Mouse (Mus musculus): Measurements from ENCODE around the gene Mreg. TPM values are rescaled to one million over a fixed set of nuclear protein-coding genes. Genes with fewer than 3 reads are reported as not detected.
A peak's percentile ranks its signal among the peaks of the same experiment; 100 is the strongest.
"Not testable (repeated sequence)": the region's sequence is repeated elsewhere in the genome, so short reads cannot be mapped to it uniquely, and the experiment has no call there.

Gene Mreg
- total RNA-seq, 2 experiments from 2014 or later = 37.7 to 60.5 TPM

GRCm38 (mm10) chr1:72242581-72243143 is 30.6 kb upstream of the Mreg start:
- no peak overlapping the region for H3K27ac ChIP-seq
- peak; percentile 6 for DNase-seq
- TF ChIP-seq CTCF (IDR thresholded peaks at IDR 0.05) = no peak
- intact Hi-C loops (cut with DNase I) = no loop called here
- no peak overlapping the region for H3K4me3 ChIP-seq

DNA sequence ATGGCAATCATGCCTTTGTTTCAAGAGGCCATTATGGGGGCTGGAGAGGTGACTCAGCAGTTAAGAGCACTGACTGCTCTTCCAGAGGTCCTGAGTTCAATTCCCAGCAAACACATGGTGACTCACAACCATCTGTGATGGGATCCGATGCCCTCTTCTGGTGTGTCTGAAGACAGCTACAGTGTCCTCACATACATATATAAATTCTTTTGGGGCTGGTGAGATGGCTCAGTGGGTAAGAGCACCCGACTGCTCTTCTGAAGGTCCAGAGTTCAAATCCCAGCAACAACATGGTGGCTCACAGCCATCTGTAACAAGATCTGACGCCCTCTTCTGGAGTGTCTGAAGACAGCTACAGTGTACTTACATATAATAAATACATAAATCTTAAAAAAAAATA is 27.0 kb upstream of the Mreg start:
- intact Hi-C loops (cut with DNase I); H3K27ac ChIP-seq; H3K4me3 ChIP-seq: not testable (repeated sequence)
- peak; percentile 2 for DNase-seq

DNA sequence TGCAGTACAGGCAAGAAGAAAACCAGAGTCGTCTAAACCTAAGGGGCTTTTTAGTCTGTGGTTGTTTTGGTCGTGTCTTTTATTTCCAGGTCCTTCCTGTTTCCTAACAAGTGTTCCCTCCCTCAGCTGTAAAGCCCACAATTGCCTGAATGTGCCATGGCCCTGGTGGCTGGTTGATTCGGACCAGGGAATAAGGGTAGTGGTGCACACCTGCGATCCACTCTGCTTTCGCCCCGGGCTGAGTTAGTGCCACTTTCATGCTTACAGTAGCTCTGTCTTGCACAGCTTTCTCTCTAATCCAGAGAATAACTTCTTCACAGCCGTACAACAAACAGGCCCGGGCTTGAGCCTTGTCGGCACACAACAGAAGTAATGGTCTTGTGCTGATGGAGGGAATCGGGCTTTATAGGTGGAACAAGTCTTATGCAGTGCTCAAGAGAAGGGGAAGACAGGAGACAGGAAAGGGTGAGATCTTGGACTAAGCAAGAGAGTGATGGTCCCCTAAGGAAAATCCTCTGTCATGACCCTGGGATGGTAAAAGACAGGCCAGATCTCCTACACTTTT is 26.0 kb upstream of the Mreg start:
- DNase-seq = peak; percentile 6
- H3K4me3 ChIP-seq = no peak overlapping the region
- intact Hi-C loops (cut with DNase I) = no loop called here
- H3K27ac ChIP-seq = peak overlapping the region; percentile 46; the same call in 1 of the 2 replicates
- no peak for TF ChIP-seq CTCF (IDR thresholded peaks at IDR 0.05)

DNA sequence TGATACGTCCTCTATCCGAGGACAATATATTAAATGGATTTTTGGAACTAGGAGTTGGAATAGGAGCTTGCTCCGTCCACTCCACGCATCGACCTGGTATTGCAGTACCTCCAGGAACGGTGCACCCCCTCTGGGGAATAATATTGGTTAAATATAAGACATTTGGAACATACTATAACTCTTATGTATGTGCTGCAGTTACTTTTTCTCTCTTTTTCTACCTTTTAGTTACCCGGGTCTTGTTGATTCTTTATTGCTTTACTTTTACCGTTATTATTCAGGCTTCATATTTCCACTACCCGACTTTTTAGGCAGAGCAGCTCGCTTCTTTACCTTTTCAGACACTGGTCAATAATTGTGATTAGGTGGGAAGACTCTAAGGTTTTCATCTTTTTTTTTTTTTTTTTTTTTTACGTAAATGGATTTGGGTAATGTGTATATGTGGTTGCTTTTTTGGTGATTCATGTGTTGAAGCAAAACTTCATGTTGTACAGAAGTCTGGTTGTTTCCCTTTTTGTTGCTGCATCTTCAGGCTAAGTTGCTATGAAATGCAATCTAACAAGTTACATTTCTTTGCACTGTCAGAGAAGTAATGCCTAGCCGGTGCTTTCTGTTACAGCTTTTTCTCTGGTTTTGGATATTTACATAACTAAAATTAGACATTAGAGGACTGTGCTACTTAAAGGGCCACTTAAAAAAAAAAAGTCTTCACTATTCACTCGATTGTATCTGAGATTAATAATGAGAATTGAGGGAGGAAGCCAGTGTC is 25.1 kb upstream of the Mreg start:
- DNase-seq = peak; percentile 21
- no peak for TF ChIP-seq CTCF (IDR thresholded peaks at IDR 0.05)
- intact Hi-C loops (cut with DNase I) = no loop called here
- peak overlapping the region; percentile 51; the same call in 1 of the 2 replicates for H3K27ac ChIP-seq
- H3K4me3 ChIP-seq = peak overlapping the region; percentile 56

DNA sequence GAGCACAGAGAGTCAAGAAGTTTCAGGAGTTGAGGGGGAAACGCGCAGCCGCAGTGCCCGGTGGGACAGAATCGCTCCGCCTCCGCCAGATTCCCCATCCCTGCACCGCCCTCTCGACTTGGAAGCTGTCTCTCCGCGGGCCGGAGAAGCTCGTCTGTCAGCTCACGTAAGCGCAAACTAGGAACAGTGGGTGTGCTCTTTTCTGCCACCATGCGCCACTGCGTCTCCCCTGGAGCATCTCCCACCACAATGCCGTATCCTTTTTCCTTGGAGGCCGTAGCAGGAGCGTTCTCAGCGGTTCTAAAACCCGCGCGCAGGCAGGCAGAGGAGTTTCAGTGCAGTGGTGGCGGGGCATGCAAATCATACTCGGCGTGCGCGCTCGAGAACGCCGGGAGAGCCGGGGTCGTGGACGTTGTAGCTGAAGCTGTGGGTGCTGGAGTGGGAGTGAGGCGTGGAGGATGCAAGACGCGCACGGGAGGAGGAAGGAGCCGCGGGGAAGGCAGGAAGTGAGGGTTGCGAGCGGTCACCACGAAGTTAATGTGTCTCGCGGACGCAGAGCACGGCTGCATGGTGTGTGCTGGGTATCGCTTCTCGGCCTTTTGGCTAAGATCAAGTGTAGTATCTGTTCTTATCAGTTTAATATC is 24.4 kb upstream of the Mreg start:
- intact Hi-C loops (cut with DNase I) = not testable (repeated sequence)

DNA sequence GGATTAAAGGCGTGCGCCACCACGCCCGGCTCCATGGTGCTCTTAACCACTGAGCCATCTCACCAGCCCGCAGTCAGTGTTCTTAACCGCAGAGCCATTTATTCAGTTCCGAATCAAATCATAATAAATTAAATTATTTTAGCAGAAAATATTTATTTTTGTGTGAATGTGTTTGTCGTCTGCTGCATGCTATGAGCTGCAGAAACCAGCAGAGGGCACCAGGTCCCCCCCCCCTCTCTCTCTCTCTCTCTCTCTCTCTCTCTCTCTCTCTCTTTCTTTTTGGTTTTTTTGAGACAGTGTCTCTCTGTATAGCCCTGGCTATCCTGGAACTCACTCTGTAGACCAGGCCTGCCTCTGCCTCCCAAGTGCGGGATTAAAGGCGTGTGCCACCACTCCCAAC is 20.5 kb upstream of the Mreg start:
- H3K4me3 ChIP-seq; H3K27ac ChIP-seq; intact Hi-C loops (cut with DNase I): not testable (repeated sequence)
- peak; percentile 55 for TF ChIP-seq CTCF (IDR thresholded peaks at IDR 0.05)
- DNase-seq = peak; percentile 8

More for the DNA sequence above, 24.4 kb upstream of the Mreg start:
- peak; percentile 90 for DNase-seq
- H3K27ac ChIP-seq = peak overlapping the region; percentile 90
- H3K4me3 ChIP-seq = peak overlapping the region; percentile 87

- DNase-seq = peak; percentile 24
- Histone ChIP-seq H3K4me3 (no peak overlapping the region), H3K27ac (no peak overlapping the region)
- TF ChIP-seq CTCF (IDR thresholded peaks at IDR 0.05) = no peak
- intact Hi-C loops (cut with DNase I) = no loop called here
Observed at GRCm38 (mm10) chr1:72228974-72229373, 16.9 kb upstream of the Mreg start.

DNA sequence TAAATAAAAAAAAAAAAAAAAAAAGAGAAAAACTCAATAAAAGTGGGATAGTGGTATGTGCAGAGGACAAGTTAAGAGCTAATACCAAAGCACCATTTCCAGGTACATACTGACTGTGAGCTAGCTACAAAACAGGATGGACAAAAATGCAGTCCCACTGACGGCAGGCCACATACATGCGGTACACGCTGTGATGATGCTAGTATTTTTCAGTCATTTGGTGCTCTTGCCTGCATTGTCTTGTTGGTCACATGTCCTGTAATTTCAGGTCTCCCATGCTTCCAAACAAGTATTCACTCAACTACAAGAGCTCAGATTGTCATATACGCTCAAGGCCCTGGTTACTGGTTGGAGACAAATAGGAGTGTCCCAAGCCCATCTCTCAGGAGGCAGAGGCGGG is 15.4 kb upstream of the Mreg start:
- TF ChIP-seq CTCF (IDR thresholded peaks at IDR 0.05) = no peak
- DNase-seq = peak; percentile 10
- Histone ChIP-seq H3K27ac (no peak overlapping the region), H3K4me3 (no peak overlapping the region)
- intact Hi-C loops (cut with DNase I) = no loop called here

- intact Hi-C loops (cut with DNase I) = no loop called here
- DNase-seq = peak; percentile 10
- Histone ChIP-seq H3K4me3 (no peak overlapping the region), H3K27ac (peak overlapping the region; percentile 31; the same call in 1 of the 2 replicates)
- TF ChIP-seq CTCF (IDR thresholded peaks at IDR 0.05) = no peak
Observed at GRCm38 (mm10) chr1:72226887-72227481, 14.9 kb upstream of the Mreg start.

GRCm38 (mm10) chr1:72226172-72226886 is 14.2 kb upstream of the Mreg start:
- Histone ChIP-seq H3K27ac (peak overlapping the region; percentile 46), H3K4me3 (peak overlapping the region; percentile 78)
- intact Hi-C loops (cut with DNase I) = no loop called here
- TF ChIP-seq CTCF (IDR thresholded peaks at IDR 0.05) = no peak
- DNase-seq = peak; percentile 15

- Histone ChIP-seq H3K4me3 (peak overlapping the region; percentile 78), H3K27ac (peak overlapping the region; percentile 84)
- peak; percentile 87 for DNase-seq
- intact Hi-C loops (cut with DNase I) = not testable (repeated sequence)
Observed at GRCm38 (mm10) chr1:72225720-72226171, 13.6 kb upstream of the Mreg start.

Measured in gastrocnemius, adult 2 months (tissue).